Mouse (Mus musculus) bone marrow, adult 2 months (tissue): ENCODE measurements at regions not wholly inside any gene's neighbourhood (a gene's known extent, or its start where the extent isn't known, plus 50 kb on each side); places are given as distances from the start of the nearest gene placed in this dataset.

Experiments used
- CTCF ChIP-seq: fragments of 200-500 bp; IDR thresholded peaks from 2 replicates; pipeline ENCODE4 v1.5.1; 2011; ENCODE audit warnings: low read length, control low read depth; ENCODE audit not compliant: control insufficient read depth, insufficient read depth
- POLR2A ChIP-seq: fragments of 200-500 bp; IDR thresholded peaks from 2 replicates; pipeline ENCODE4 v1.6.1; 2011; ENCODE audit warnings: low read depth, mild to moderate bottlenecking, control low read depth, low read length, borderline replicate concordance; ENCODE audit not compliant: control insufficient read depth

GRCm38 (mm10) chr3:148336091-148336511 lies 654.3 kb downstream of the Adgrl2 start:
- TF ChIP-seq POLR2A (no peak), CTCF (no peak)
